In genomic region chr1:59913869-59914225, GRCm38 (mm10) we compare ENCODE assay signal across 8 mouse cellular contexts. TPM values are rescaled to one million over a fixed set of nuclear protein-coding genes. Genes with fewer than 3 reads are reported as not detected.
DNase-seq lines count a peak whose midpoint lies in the region; ATAC-seq and TF ChIP-seq lines count a peak whose summit lies in the region.

No protein-coding gene starts in this region.

- ATAC-seq in erythroblast, adult 5-6 weeks (replicated peaks; ENCODE audit: low FRiP score, poor library complexity, severe bottlenecking) = no peak
- 0 out of 2 replicates have a peak, but pooled peaks have one; percentile 1 for ATAC-seq in liver, postnatal 0 days

- H3K27ac ChIP-seq in embryonic facial prominence, embryonic 10.5 days (replicated peaks) = peak overlapping the region; percentile 99
- H3K27ac ChIP-seq in hindbrain, embryonic 10.5 days = peak overlapping the region; percentile 99
- peak overlapping the region; percentile 94 for H3K27ac ChIP-seq in liver, postnatal 0 days (ENCODE audit: low read depth)

- no peaks in the 10 kb centered on the region for H3K27me3 ChIP-seq in erythroblast, embryonic 14.5 days (ENCODE audit: control insufficient read depth)
- no peaks in the 10 kb centered on the region for H3K27me3 ChIP-seq in embryonic facial prominence, embryonic 10.5 days (replicated peaks; ENCODE audit: low read depth, poor library complexity, severe bottlenecking)
- no peaks in the 10 kb centered on the region for H3K27me3 ChIP-seq in hindbrain, embryonic 10.5 days (ENCODE audit: insufficient read depth, poor library complexity, severe bottlenecking)
- no peaks in the 10 kb centered on the region for H3K27me3 ChIP-seq in liver, postnatal 0 days (ENCODE audit: insufficient read depth, low read length)

- H3K4me3 ChIP-seq in erythroblast, embryonic 14.5 days (replicated peaks) = peak overlapping the region; percentile 94
- peak overlapping the region; percentile 99 for H3K4me3 ChIP-seq in embryonic facial prominence, embryonic 10.5 days
- peak overlapping the region; percentile 99 for H3K4me3 ChIP-seq in hindbrain, embryonic 10.5 days
- H3K4me3 ChIP-seq in liver, postnatal 0 days (ENCODE audit: low read depth, low read length) = peak overlapping the region; percentile 84

- H3K4me1 ChIP-seq in erythroblast, embryonic 14.5 days (ENCODE audit: control insufficient read depth) = peaks cover 42% of the 10 kb centered on the region
- peaks cover 19% of the 10 kb centered on the region for H3K4me1 ChIP-seq in embryonic facial prominence, embryonic 10.5 days
- H3K4me1 ChIP-seq in hindbrain, embryonic 10.5 days (replicated peaks) = peaks cover 19% of the 10 kb centered on the region
- H3K4me1 ChIP-seq in liver, postnatal 0 days (ENCODE audit: insufficient read depth) = peaks cover 5% of the 10 kb centered on the region; the same call in 1 of the 2 replicates

- H3K9ac ChIP-seq in liver, postnatal 0 days (replicated peaks) = peak overlapping the region; percentile 88

- DNase-seq in 3134 (ENCODE audit: extremely low read depth, insufficient read length, low spot score) = peak; percentile 62
- DNase-seq in embryonic facial prominence, embryonic 10.5 days (ENCODE audit: low spot score) = no peak
- no peak for DNase-seq in hindbrain, embryonic 10.5 days (ENCODE audit: low spot score)
- no peak for DNase-seq in liver, postnatal 0 days
- peak; percentile 38 for DNase-seq in skeletal muscle tissue, adult 2 months (ENCODE audit: low read depth, low spot score)
- DNase-seq in adrenal gland, postnatal 25 days = no peak

- TF ChIP-seq EP300 in liver, postnatal 0 days (IDR thresholded peaks at IDR 0.05; ENCODE audit: low read depth) = no peak

- no peak for TF ChIP-seq CTCF in liver, postnatal 0 days (IDR thresholded peaks at IDR 0.05; ENCODE audit: low read depth)

- WGBS in embryonic facial prominence, embryonic 10.5 days = 6% methylated on average over 12 of the region's 12 CpGs
- 6% methylated on average over 12 of the region's 12 CpGs for WGBS in hindbrain, embryonic 10.5 days
- 2% methylated on average over 12 of the region's 12 CpGs for WGBS in liver, postnatal 0 days (ENCODE audit: insufficient replicate concordance)

- no peaks in the 10 kb centered on the region for H3K36me3 ChIP-seq in erythroblast, embryonic 14.5 days (ENCODE audit: control insufficient read depth)
- H3K36me3 ChIP-seq in embryonic facial prominence, embryonic 10.5 days (replicated peaks) = no peaks in the 10 kb centered on the region
- no peaks in the 10 kb centered on the region for H3K36me3 ChIP-seq in hindbrain, embryonic 10.5 days
- H3K36me3 ChIP-seq in liver, postnatal 0 days (replicated peaks; ENCODE audit: insufficient read depth, low read length) = no peaks in the 10 kb centered on the region

- peak overlapping the region; percentile 99 for H3K4me2 ChIP-seq in liver, postnatal 0 days (ENCODE audit: low read depth, low read length)

- no peaks in the 10 kb centered on the region for H3K9me3 ChIP-seq in erythroblast, embryonic 14.5 days (ENCODE audit: control insufficient read depth, low read length)
- no peaks in the 10 kb centered on the region for H3K9me3 ChIP-seq in embryonic facial prominence, embryonic 10.5 days
- no peaks in the 10 kb centered on the region for H3K9me3 ChIP-seq in hindbrain, embryonic 10.5 days
- H3K9me3 ChIP-seq in liver, postnatal 0 days (ENCODE audit: low read length) = no peaks in the 10 kb centered on the region

RNA-seq across cellular contexts. Expression of gene Fam117b, which starts 1.0 kb away (rescaled TPM):
- polyA plus RNA-seq in erythroblast, embryonic 14.5 days (2012) = 0.13 and 0.19 TPM in 2 replicates
- 7.3 and 9.4 TPM in 2 replicates for total RNA-seq in erythroblast, adult 5-6 weeks (2015; ENCODE audit: low replicate concordance)
- 7.8 and 8.9 TPM in 2 replicates for total RNA-seq in erythroblast, adult 5-6 weeks (2017; ENCODE audit: low replicate concordance)
- 11.2 and 11.5 TPM in 2 replicates for polyA plus RNA-seq in embryonic facial prominence, embryonic 10.5 days (2016; fragmentation: Nextera tagmentation; extraction: Ambion mirVana)
- 11.0 and 12.6 TPM in 2 replicates for polyA plus RNA-seq in hindbrain, embryonic 10.5 days (2016; fragmentation: Nextera tagmentation; extraction: Ambion mirVana)
- 1.5 and 1.8 TPM in 2 replicates for polyA plus RNA-seq in liver, postnatal 0 days (2015; fragmentation: Nextera tagmentation; extraction: Ambion mirVana)
- 40.2 TPM in 2 replicates for total RNA-seq in adrenal gland, postnatal 25 days (2021)

Comparison
In these comparisons a context has a peak if more than half of its experiments do, and no peak if none do; other contexts are left out.
1. DNase-seq: peak in 3134 (single experiment) and skeletal muscle tissue, adult 2 months (single experiment); none in embryonic facial prominence, embryonic 10.5 days (single experiment), hindbrain, embryonic 10.5 days (single experiment), liver, postnatal 0 days (single experiment) and adrenal gland, postnatal 25 days (single experiment).
2. Peak in every context shown above with its lines, with median percentiles within 50 percentile points of each other: H3K4me3 ChIP-seq and H3K27ac ChIP-seq.